Mouse (Mus musculus) small intestine, adult 2 months (tissue): ENCODE results near the gene Elovl7.

Source experiments
- CTCF ChIP-seq: fragments of 200-500 bp; IDR thresholded peaks from 2 replicates; pipeline ENCODE4 v1.5.1; 2012; ENCODE audit warnings: low read depth, mild to moderate bottlenecking, control low read depth, inconsistent platforms, low read length, moderate library complexity, mixed read lengths; ENCODE audit not compliant: insufficient replicate concordance, insufficient read length; ENCODE audit errors: extremely low read depth
- POLR2A ChIP-seq: fragments of 200-500 bp; IDR thresholded peaks from 2 replicates; pipeline ENCODE4 v1.6.1; 2012; ENCODE audit warnings: low read depth, mild to moderate bottlenecking, control low read depth, inconsistent platforms, low read length, moderate library complexity

- TF ChIP-seq CTCF (no peak), POLR2A (no peak)
Measured at GRCm38 (mm10) chr13:108215231-108215780, 1.1 kb downstream of the Elovl7 start.
